Mouse (Mus musculus): ENCODE results near the gene Etv6. TPM values are rescaled to one million over a fixed set of nuclear protein-coding genes. Genes with fewer than 3 reads are reported as not detected.
A peak's percentile ranks its signal among the peaks of the same experiment; 100 is the strongest.

The Etv6 gene
- polyA plus RNA-seq, 1 experiment from 2014 or later: 24.8 TPM

GRCm38 (mm10) chr6:134177196-134177595, 141.7 kb downstream of the Etv6 start:
- WGBS (ENCODE audit: missing documents): 78% methylated on average over 5 of the region's 5 CpGs
- Histone ChIP-seq H3K27ac (no peak overlapping the region), H3K36me3 (ENCODE audit: inconsistent target) (no peaks in the 10 kb centered on the region), H3K79me2 (ENCODE audit: inconsistent target) (peaks cover 86% of the 10 kb centered on the region), H3K4me3 (ENCODE audit: inconsistent target) (no peak overlapping the region)

- Histone ChIP-seq H3K4me3 (ENCODE audit: inconsistent target) (no peak overlapping the region), H3K27ac (no peak overlapping the region), H3K79me2 (ENCODE audit: inconsistent target) (peaks cover 100% of the 10 kb centered on the region), H3K36me3 (ENCODE audit: inconsistent target) (0 out of 2 replicates have a peak, but pooled peaks cover 4% of the 10 kb centered on the region)
- WGBS (ENCODE audit: missing documents): 89% methylated on average over 17 of the region's 17 CpGs
Observed at GRCm38 (mm10) chr6:134182301-134182948, 146.9 kb downstream of the Etv6 start.

- Histone ChIP-seq H3K79me2 (ENCODE audit: inconsistent target) (peaks cover 100% of the 10 kb centered on the region), H3K27ac (no peak overlapping the region), H3K36me3 (ENCODE audit: inconsistent target) (0 out of 2 replicates have a peak, but pooled peaks cover 4% of the 10 kb centered on the region), H3K4me3 (ENCODE audit: inconsistent target) (no peak overlapping the region)
- WGBS (ENCODE audit: missing documents): 83% methylated on average over 11 of the region's 11 CpGs
Observed at GRCm38 (mm10) chr6:134183592-134184342, 148.3 kb downstream of the Etv6 start.

- WGBS (ENCODE audit: missing documents): 25% methylated on average over 6 of the region's 6 CpGs
- Histone ChIP-seq H3K79me2 (ENCODE audit: inconsistent target) (peaks cover 89% of the 10 kb centered on the region), H3K36me3 (ENCODE audit: inconsistent target) (0 out of 2 replicates have a peak, but pooled peaks cover 4% of the 10 kb centered on the region), H3K4me3 (ENCODE audit: inconsistent target) (no peak overlapping the region), H3K27ac (no peak overlapping the region)
Observed at GRCm38 (mm10) chr6:134186286-134186903, 150.9 kb downstream of the Etv6 start.

- Histone ChIP-seq H3K4me3 (ENCODE audit: inconsistent target) (no peak overlapping the region), H3K36me3 (ENCODE audit: inconsistent target) (0 out of 2 replicates have a peak, but pooled peaks cover 4% of the 10 kb centered on the region), H3K27ac (no peak overlapping the region), H3K79me2 (ENCODE audit: inconsistent target) (peaks cover 89% of the 10 kb centered on the region)
- 60% methylated on average over 3 of the region's 3 CpGs for WGBS (ENCODE audit: missing documents)
Observed at GRCm38 (mm10) chr6:134188719-134189118, 153.2 kb downstream of the Etv6 start.

- peak overlapping the region; percentile 63 for H3K27ac ChIP-seq
- 33% methylated on average over 5 of the region's 5 CpGs for WGBS (ENCODE audit: missing documents)
Observed at GRCm38 (mm10) chr6:134189174-134189573, 153.7 kb downstream of the Etv6 start.

GRCm38 (mm10) chr6:134189575-134190132, 154.2 kb downstream of the Etv6 start:
- 10% methylated on average over 7 of the region's 7 CpGs for WGBS (ENCODE audit: missing documents)
- no peak overlapping the region for H3K4me3 ChIP-seq (ENCODE audit: inconsistent target)
- peak overlapping the region; percentile 63 for H3K27ac ChIP-seq
- 0 out of 2 replicates have a peak, but pooled peaks cover 3% of the 10 kb centered on the region for H3K36me3 ChIP-seq (ENCODE audit: inconsistent target)
- H3K79me2 ChIP-seq (ENCODE audit: inconsistent target): peaks cover 89% of the 10 kb centered on the region

More at GRCm38 (mm10) chr6:134189174-134189573, 153.7 kb downstream of the Etv6 start:
- Histone ChIP-seq H3K4me3 (ENCODE audit: inconsistent target) (no peak overlapping the region), H3K36me3 (ENCODE audit: inconsistent target) (0 out of 2 replicates have a peak, but pooled peaks cover 3% of the 10 kb centered on the region), H3K79me2 (ENCODE audit: inconsistent target) (peaks cover 89% of the 10 kb centered on the region)

- Histone ChIP-seq H3K36me3 (ENCODE audit: inconsistent target) (0 out of 2 replicates have a peak, but pooled peaks cover 3% of the 10 kb centered on the region), H3K27ac (peak overlapping the region; percentile 63), H3K79me2 (ENCODE audit: inconsistent target) (peaks cover 88% of the 10 kb centered on the region), H3K4me3 (ENCODE audit: inconsistent target) (no peak overlapping the region)
- 85% methylated on average over 7 of the region's 7 CpGs for WGBS (ENCODE audit: missing documents)
Observed at GRCm38 (mm10) chr6:134190597-134191278, 155.2 kb downstream of the Etv6 start.

GRCm38 (mm10) chr6:134192710-134193109, 157.2 kb downstream of the Etv6 start:
- Histone ChIP-seq H3K4me3 (ENCODE audit: inconsistent target) (no peak overlapping the region), H3K79me2 (ENCODE audit: inconsistent target) (peaks cover 87% of the 10 kb centered on the region), H3K36me3 (ENCODE audit: inconsistent target) (0 out of 2 replicates have a peak, but pooled peaks cover 3% of the 10 kb centered on the region), H3K27ac (no peak overlapping the region)

- WGBS (ENCODE audit: missing documents): 94% methylated on average over 1 of the region's 1 CpGs
- no peak overlapping the region for H3K4me3 ChIP-seq (ENCODE audit: inconsistent target)
- H3K79me2 ChIP-seq (ENCODE audit: inconsistent target): peaks cover 78% of the 10 kb centered on the region; the same call in 1 of the 2 replicates
- no peak overlapping the region for H3K27ac ChIP-seq
- H3K36me3 ChIP-seq (ENCODE audit: inconsistent target): peaks cover 4% of the 10 kb centered on the region; the same call in 1 of the 2 replicates
Observed at GRCm38 (mm10) chr6:134199895-134200294, 164.4 kb downstream of the Etv6 start.

GRCm38 (mm10) chr6:134200577-134200976, 165.1 kb downstream of the Etv6 start:
- no peak overlapping the region for H3K4me3 ChIP-seq (ENCODE audit: inconsistent target)
- 88% methylated on average over 6 of the region's 10 CpGs for WGBS (ENCODE audit: missing documents)
- peaks cover 75% of the 10 kb centered on the region; the same call in 1 of the 2 replicates for H3K79me2 ChIP-seq (ENCODE audit: inconsistent target)
- H3K36me3 ChIP-seq (ENCODE audit: inconsistent target): peaks cover 4% of the 10 kb centered on the region; the same call in 1 of the 2 replicates
- no peak overlapping the region for H3K27ac ChIP-seq

GRCm38 (mm10) chr6:134202176-134202575, 166.7 kb downstream of the Etv6 start:
- Histone ChIP-seq H3K4me3 (ENCODE audit: inconsistent target) (no peak overlapping the region), H3K27ac (no peak overlapping the region), H3K79me2 (ENCODE audit: inconsistent target) (peaks cover 75% of the 10 kb centered on the region; the same call in 1 of the 2 replicates), H3K36me3 (ENCODE audit: inconsistent target) (peaks cover 4% of the 10 kb centered on the region; the same call in 1 of the 2 replicates)
- 10% methylated on average over 5 of the region's 5 CpGs for WGBS (ENCODE audit: missing documents)

- H3K79me2 ChIP-seq (ENCODE audit: inconsistent target): peaks cover 77% of the 10 kb centered on the region; the same call in 1 of the 2 replicates
- H3K36me3 ChIP-seq (ENCODE audit: inconsistent target): peaks cover 2% of the 10 kb centered on the region; the same call in 1 of the 2 replicates
- 57% methylated on average over 9 of the region's 11 CpGs for WGBS (ENCODE audit: missing documents)
- no peak overlapping the region for H3K4me3 ChIP-seq (ENCODE audit: inconsistent target)
- no peak overlapping the region for H3K27ac ChIP-seq
Observed at GRCm38 (mm10) chr6:134205163-134205562, 169.7 kb downstream of the Etv6 start.

- Histone ChIP-seq H3K36me3 (ENCODE audit: inconsistent target) (no peaks in the 10 kb centered on the region), H3K79me2 (ENCODE audit: inconsistent target) (peaks cover 77% of the 10 kb centered on the region; the same call in 1 of the 2 replicates), H3K27ac (no peak overlapping the region), H3K4me3 (ENCODE audit: inconsistent target) (no peak overlapping the region)
- WGBS (ENCODE audit: missing documents): 92% methylated on average over 5 of the region's 5 CpGs
Observed at GRCm38 (mm10) chr6:134205726-134206125, 170.2 kb downstream of the Etv6 start.
